Mouse (Mus musculus): ENCODE data around the gene Bbip1. TPM values are rescaled to one million over a fixed set of nuclear protein-coding genes. Genes with fewer than 3 reads are reported as not detected.

Bbip1 gene
- polyA plus RNA-seq, 1 experiment from 2014 or later = 134 TPM

GRCm38 (mm10) chr19:53888331-53888730 lies 56.1 kb downstream of the Bbip1 start:
- no peak overlapping the region for H3K27ac ChIP-seq (ENCODE audit: low read depth, low read length)
- no peak overlapping the region for H3K9ac ChIP-seq (ENCODE audit: low read depth, low read length)
- no peaks in the 10 kb centered on the region for H3K27me3 ChIP-seq (replicated peaks; ENCODE audit: control insufficient read depth, insufficient read depth, low read length)
- WGBS = 84% methylated on average over 9 of the region's 9 CpGs
- H3K9me3 ChIP-seq (ENCODE audit: control insufficient read depth, low read length) = no peaks in the 10 kb centered on the region
- H3K36me3 ChIP-seq (ENCODE audit: control insufficient read depth, insufficient read depth, low read length) = no peaks in the 10 kb centered on the region
- no peak for ATAC-seq
- H3K4me2 ChIP-seq (ENCODE audit: low read length) = no peak overlapping the region
- no peak overlapping the region for H3K4me3 ChIP-seq (ENCODE audit: low read length)
- H3K4me1 ChIP-seq (ENCODE audit: control insufficient read depth, insufficient read depth, low read depth, low read length) = no peaks in the 10 kb centered on the region

- H3K27me3 ChIP-seq (replicated peaks; ENCODE audit: control insufficient read depth, insufficient read depth, low read length) = no peaks in the 10 kb centered on the region
- 86% methylated on average over 3 of the region's 3 CpGs for WGBS
These were observed 56.6 kb downstream of the Bbip1 start for GRCm38 (mm10) chr19:53887822-53888221.

GRCm38 (mm10) chr19:53886576-53887370 lies 57.7 kb downstream of the Bbip1 start:
- Histone ChIP-seq H3K9me3 (ENCODE audit: control insufficient read depth, low read length) (no peaks in the 10 kb centered on the region), H3K4me2 (ENCODE audit: low read length) (no peak overlapping the region), H3K9ac (ENCODE audit: low read depth, low read length) (no peak overlapping the region), H3K36me3 (ENCODE audit: control insufficient read depth, insufficient read depth, low read length) (no peaks in the 10 kb centered on the region), H3K4me3 (ENCODE audit: low read length) (no peak overlapping the region), H3K27me3 (replicated peaks; ENCODE audit: control insufficient read depth, insufficient read depth, low read length) (no peaks in the 10 kb centered on the region), H3K4me1 (ENCODE audit: control insufficient read depth, insufficient read depth, low read depth, low read length) (no peaks in the 10 kb centered on the region), H3K27ac (ENCODE audit: low read depth, low read length) (no peak overlapping the region)
- 90% methylated on average over 10 of the region's 10 CpGs for WGBS
- ATAC-seq = no peak

More at GRCm38 (mm10) chr19:53887822-53888221, 56.6 kb downstream of the Bbip1 start:
- H3K9ac ChIP-seq (ENCODE audit: low read depth, low read length) = no peak overlapping the region
- no peaks in the 10 kb centered on the region for H3K9me3 ChIP-seq (ENCODE audit: control insufficient read depth, low read length)
- ATAC-seq = no peak
- H3K36me3 ChIP-seq (ENCODE audit: control insufficient read depth, insufficient read depth, low read length) = no peaks in the 10 kb centered on the region
- no peaks in the 10 kb centered on the region for H3K4me1 ChIP-seq (ENCODE audit: control insufficient read depth, insufficient read depth, low read depth, low read length)
- H3K27ac ChIP-seq (ENCODE audit: low read depth, low read length) = no peak overlapping the region
- no peak overlapping the region for H3K4me2 ChIP-seq (ENCODE audit: low read length)
- no peak overlapping the region for H3K4me3 ChIP-seq (ENCODE audit: low read length)

- no peaks in the 10 kb centered on the region for H3K36me3 ChIP-seq (ENCODE audit: control insufficient read depth, insufficient read depth, low read length)
- no peak for ATAC-seq
- H3K4me3 ChIP-seq (ENCODE audit: low read length) = no peak overlapping the region
- H3K27me3 ChIP-seq (replicated peaks; ENCODE audit: control insufficient read depth, insufficient read depth, low read length) = no peaks in the 10 kb centered on the region
- H3K27ac ChIP-seq (ENCODE audit: low read depth, low read length) = no peak overlapping the region
- no peaks in the 10 kb centered on the region for H3K4me1 ChIP-seq (ENCODE audit: control insufficient read depth, insufficient read depth, low read depth, low read length)
- no peak overlapping the region for H3K4me2 ChIP-seq (ENCODE audit: low read length)
- H3K9me3 ChIP-seq (ENCODE audit: control insufficient read depth, low read length) = no peaks in the 10 kb centered on the region
- WGBS = 32% methylated on average over 10 of the region's 10 CpGs
- H3K9ac ChIP-seq (ENCODE audit: low read depth, low read length) = no peak overlapping the region
These were observed 59.0 kb downstream of the Bbip1 start for GRCm38 (mm10) chr19:53885450-53885849.

GRCm38 (mm10) chr19:53881786-53882185 lies 62.6 kb downstream of the Bbip1 start:
- no peak for ATAC-seq
- no peak overlapping the region for H3K27ac ChIP-seq (ENCODE audit: low read depth, low read length)

GRCm38 (mm10) chr19:53880460-53880859 lies 64.0 kb downstream of the Bbip1 start:
- Histone ChIP-seq H3K4me1 (ENCODE audit: control insufficient read depth, insufficient read depth, low read depth, low read length) (no peaks in the 10 kb centered on the region), H3K36me3 (ENCODE audit: control insufficient read depth, insufficient read depth, low read length) (no peaks in the 10 kb centered on the region), H3K9ac (ENCODE audit: low read depth, low read length) (no peak overlapping the region), H3K4me3 (ENCODE audit: low read length) (no peak overlapping the region), H3K27ac (ENCODE audit: low read depth, low read length) (no peak overlapping the region), H3K9me3 (ENCODE audit: control insufficient read depth, low read length) (no peaks in the 10 kb centered on the region), H3K27me3 (replicated peaks; ENCODE audit: control insufficient read depth, insufficient read depth, low read length) (no peaks in the 10 kb centered on the region), H3K4me2 (ENCODE audit: low read length) (no peak overlapping the region)
- no peak for ATAC-seq
- 78% methylated on average over 1 of the region's 1 CpGs for WGBS

More at GRCm38 (mm10) chr19:53881786-53882185, 62.6 kb downstream of the Bbip1 start:
- 47% methylated on average over 5 of the region's 5 CpGs for WGBS
- no peaks in the 10 kb centered on the region for H3K27me3 ChIP-seq (replicated peaks; ENCODE audit: control insufficient read depth, insufficient read depth, low read length)
- H3K36me3 ChIP-seq (ENCODE audit: control insufficient read depth, insufficient read depth, low read length) = no peaks in the 10 kb centered on the region
- no peak overlapping the region for H3K4me3 ChIP-seq (ENCODE audit: low read length)
- no peaks in the 10 kb centered on the region for H3K9me3 ChIP-seq (ENCODE audit: control insufficient read depth, low read length)
- H3K9ac ChIP-seq (ENCODE audit: low read depth, low read length) = no peak overlapping the region
- H3K4me2 ChIP-seq (ENCODE audit: low read length) = no peak overlapping the region
- no peaks in the 10 kb centered on the region for H3K4me1 ChIP-seq (ENCODE audit: control insufficient read depth, insufficient read depth, low read depth, low read length)

Other genes with a start within 250 kb of the Bbip1 start
- gene Pdcd4, start 52.4 kb downstream of the Bbip1 start, polyA plus RNA-seq (2015; fragmentation: Nextera tagmentation; extraction: Ambion mirVana) = 54.8 and 63.2 TPM in 2 replicates
- gene Shoc2, start 321 bp downstream of the Bbip1 start, polyA plus RNA-seq (2015; fragmentation: Nextera tagmentation; extraction: Ambion mirVana) = 55.4 and 67.7 TPM in 2 replicates
- 3.8 and 4.1 TPM in 2 replicates for gene Adra2a, start 99.5 kb upstream of the Bbip1 start, polyA plus RNA-seq (2015; fragmentation: Nextera tagmentation; extraction: Ambion mirVana)